Mouse (Mus musculus) c-Kit-negative CD71-positive TER-119-positive erythroid progenitor cells, embryonic 14.5 days (primary cell): ENCODE data around the gene Dkk3.
"Not testable (repeated sequence)": the region's sequence is repeated elsewhere in the genome, so short reads cannot be mapped to it uniquely, and the experiment has no call there.

Source experiments
- DNase-seq: peaks from one replicate; pipeline ENCODE4 v3.0.0-alpha.2; 2013; ENCODE audit warnings: low read depth, low spot score

Gene Dkk3

GRCm38 (mm10) chr7:112130660-112131059, 28.2 kb downstream of the Dkk3 start:
- DNase-seq: no peak

GRCm38 (mm10) chr7:112129851-112130250, 29.0 kb downstream of the Dkk3 start:
- no peak for DNase-seq

- DNase-seq: no peak
Observed at GRCm38 (mm10) chr7:112128810-112129209, 30.0 kb downstream of the Dkk3 start.

- DNase-seq: no peak
Observed at GRCm38 (mm10) chr7:112127954-112128353, 30.9 kb downstream of the Dkk3 start.

- DNase-seq: no peak
Observed at GRCm38 (mm10) chr7:112127085-112127637, 31.7 kb downstream of the Dkk3 start.

- DNase-seq: no peak
Observed at GRCm38 (mm10) chr7:112125625-112126260, 33.1 kb downstream of the Dkk3 start.

- DNase-seq: no peak
Observed at GRCm38 (mm10) chr7:112123612-112124011, 35.2 kb downstream of the Dkk3 start.

GRCm38 (mm10) chr7:112121866-112122500, 36.9 kb downstream of the Dkk3 start:
- no peak for DNase-seq

GRCm38 (mm10) chr7:112120861-112121810, 37.7 kb downstream of the Dkk3 start:
- no peak for DNase-seq

GRCm38 (mm10) chr7:112119248-112119647, 39.6 kb downstream of the Dkk3 start:
- no peak for DNase-seq

- DNase-seq: no peak
Observed at GRCm38 (mm10) chr7:112118086-112118485, 40.8 kb downstream of the Dkk3 start.

- no peak for DNase-seq
Observed at GRCm38 (mm10) chr7:112117501-112117900, 41.4 kb downstream of the Dkk3 start.

- DNase-seq: no peak
Observed at GRCm38 (mm10) chr7:112110638-112111372, 48.1 kb downstream of the Dkk3 start.

GRCm38 (mm10) chr7:112108757-112109156, 50.1 kb downstream of the Dkk3 start:
- no peak for DNase-seq

- no peak for DNase-seq
Observed at GRCm38 (mm10) chr7:112103816-112104215, 55.0 kb downstream of the Dkk3 start.

GRCm38 (mm10) chr7:112102933-112103332, 55.9 kb downstream of the Dkk3 start:
- no peak for DNase-seq

GRCm38 (mm10) chr7:112100887-112101286, 58.0 kb downstream of the Dkk3 start:
- no peak for DNase-seq

GRCm38 (mm10) chr7:112094923-112095322, 63.9 kb downstream of the Dkk3 start:
- not testable (repeated sequence) for DNase-seq

GRCm38 (mm10) chr7:112086186-112086585, 72.7 kb downstream of the Dkk3 start:
- no peak for DNase-seq

GRCm38 (mm10) chr7:112085062-112085461, 73.8 kb downstream of the Dkk3 start:
- peak; percentile 59 for DNase-seq

- no peak for DNase-seq
Observed at GRCm38 (mm10) chr7:112084222-112084621, 74.6 kb downstream of the Dkk3 start.
